Mouse (Mus musculus): ENCODE data around the gene Ybx3.
A peak's percentile ranks its signal among the peaks of the same experiment; 100 is the strongest.

Gene Ybx3

GRCm38 (mm10) chr6:131388040-131389021 is at the start of gene Ybx3:
TSS of gene Ybx3 (minus strand) at chr6:131388476.
- peak; percentile 38 for DNase-seq (ENCODE audit: low spot score)

DNA sequence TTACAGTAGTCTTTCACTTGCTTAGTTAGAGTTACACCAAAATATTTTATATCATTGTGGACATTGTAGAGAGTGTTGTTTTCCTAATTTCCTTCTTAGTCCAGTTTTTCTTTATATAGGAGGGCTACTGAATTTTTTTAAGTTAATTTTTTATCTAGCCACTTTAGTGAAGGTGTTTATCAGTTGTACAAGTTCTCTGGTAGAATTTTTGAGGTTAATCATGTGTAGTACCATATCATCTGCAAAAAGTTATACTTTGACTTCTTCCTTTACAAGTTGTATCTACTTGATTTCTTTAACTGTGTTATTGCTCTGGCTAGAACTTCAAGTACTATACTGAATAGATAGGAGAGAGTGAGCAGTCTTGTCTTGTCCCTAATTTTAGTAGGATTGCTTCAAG is 48.4 kb upstream of the Ybx3 start:
- no peak for DNase-seq (ENCODE audit: low spot score)

GRCm38 (mm10) chr6:131434088-131434487 is 45.8 kb upstream of the Ybx3 start:
- DNase-seq (ENCODE audit: low spot score), result no peak

DNA sequence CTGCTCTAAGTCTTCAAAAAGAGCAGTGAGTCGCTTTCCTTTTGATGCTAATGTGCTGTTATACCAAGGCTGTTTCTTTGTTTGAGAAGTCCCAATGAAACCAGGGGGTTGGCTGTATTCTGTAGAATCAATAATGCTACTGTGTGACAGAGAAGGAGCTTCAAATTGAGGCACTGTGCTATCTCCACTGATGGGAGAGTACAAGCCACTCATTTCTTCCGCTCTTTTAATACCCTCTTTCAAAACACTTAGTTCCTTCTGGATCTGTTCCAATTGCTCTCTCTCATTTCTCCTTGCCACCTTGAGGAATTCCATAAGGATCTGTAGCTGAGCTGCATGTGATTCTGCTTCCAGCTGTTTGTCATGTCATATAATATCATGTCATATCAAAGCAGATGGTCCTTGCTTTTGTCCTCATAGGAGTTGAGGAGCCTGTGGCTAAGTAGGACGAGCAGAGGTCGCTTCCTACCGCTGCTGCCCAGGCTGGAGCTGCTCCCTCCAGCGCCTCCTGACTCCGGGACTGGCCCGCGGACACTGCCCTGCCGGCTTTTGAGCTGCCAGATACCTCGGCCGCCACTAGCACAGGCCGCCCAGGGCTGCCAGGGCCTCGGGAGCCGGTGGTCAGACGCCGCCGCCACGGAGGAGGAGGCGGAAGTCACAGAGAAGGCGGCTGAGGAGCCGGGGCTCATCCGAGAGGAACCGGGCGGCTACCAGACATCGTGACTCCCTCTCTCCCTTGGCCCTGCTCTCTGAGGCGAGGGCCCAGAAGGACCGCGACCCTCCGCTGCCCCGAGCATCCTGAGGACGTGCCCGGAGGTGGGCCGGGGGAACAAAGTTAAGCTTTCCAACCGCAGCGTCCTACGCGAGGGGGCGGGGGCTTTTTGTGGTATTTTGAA is 45.1 kb upstream of the Ybx3 start:
- DNase-seq (ENCODE audit: low spot score), result no peak

DNA sequence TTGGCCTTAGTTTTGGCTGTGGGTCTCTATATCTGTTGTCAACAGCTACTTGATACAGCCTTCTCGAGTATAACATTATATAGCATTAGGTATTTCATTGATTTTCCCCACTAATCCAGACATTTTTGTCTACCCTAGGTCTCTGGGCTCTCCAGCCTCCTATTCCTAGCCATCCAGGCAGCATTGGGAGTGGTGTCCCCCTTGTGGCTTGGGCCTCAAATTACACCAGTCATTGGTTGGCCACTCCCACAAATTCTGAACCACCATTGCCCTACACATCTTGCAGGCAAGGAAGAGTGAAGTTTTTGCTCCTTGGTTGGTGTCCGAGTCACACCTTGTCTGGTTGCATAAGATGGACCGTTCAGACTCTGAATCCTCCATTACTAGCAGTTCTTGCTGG is 33.3 kb upstream of the Ybx3 start:
- no peak for DNase-seq (ENCODE audit: low spot score)

- DNase-seq (ENCODE audit: low spot score), result no peak
These were observed 31.3 kb upstream of the Ybx3 start for GRCm38 (mm10) chr6:131419614-131420013.

GRCm38 (mm10) chr6:131418770-131419169 is 30.5 kb upstream of the Ybx3 start:
- DNase-seq (ENCODE audit: low spot score), result no peak

DNA sequence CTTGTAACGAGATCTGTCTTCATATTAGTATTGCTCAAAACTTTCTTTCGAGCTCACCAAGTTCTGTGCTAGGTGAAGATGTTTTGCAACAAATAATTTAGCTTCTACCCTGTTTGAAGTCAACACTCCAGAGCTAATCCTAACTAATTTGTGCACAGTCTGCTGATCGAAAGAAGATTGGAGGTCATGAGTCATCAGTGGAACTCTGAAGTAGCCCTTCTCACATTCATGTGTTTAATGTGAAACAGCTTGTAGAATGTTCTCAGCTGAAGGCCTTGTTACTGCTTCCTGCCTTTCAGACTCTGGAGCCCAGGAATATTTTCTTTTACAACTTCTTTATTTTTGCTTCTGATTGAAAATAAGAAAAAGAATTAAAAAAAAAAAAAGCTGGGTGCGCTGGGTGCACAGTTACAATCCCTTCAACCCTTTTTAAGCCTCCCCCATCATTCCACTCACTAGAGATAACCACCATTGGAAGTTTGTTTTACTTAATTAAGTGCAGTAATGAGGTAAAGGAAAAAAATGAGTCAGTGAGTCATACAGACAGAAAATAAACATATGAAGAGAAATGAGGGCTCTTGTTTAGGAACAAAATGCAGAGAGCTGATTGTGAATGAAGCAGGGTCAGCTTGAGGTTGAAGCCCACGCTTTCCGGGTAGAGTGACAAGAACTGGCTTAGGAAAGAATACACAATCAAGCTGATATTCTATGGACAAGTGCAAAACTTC is 23.0 kb upstream of the Ybx3 start:
- no peak for DNase-seq (ENCODE audit: low spot score)

DNA sequence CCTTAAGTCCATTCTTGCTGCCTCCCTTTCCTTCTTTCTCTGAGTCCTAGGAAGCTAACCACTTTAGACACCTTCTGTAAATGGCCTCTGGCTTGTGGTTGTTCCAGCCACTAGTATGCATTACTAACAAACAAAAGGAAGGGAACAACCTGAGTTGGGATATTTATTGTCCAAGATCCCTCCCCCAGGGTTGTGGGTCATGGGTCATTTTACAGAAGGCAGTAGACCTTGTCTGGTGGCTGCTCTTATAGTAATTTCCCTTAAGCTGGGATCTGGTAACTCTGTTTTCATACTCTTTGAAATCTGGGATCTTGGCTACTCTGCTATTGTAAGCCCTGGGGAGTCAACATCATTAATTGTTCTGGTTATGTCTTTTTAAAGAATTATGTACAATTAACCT is 18.7 kb upstream of the Ybx3 start:
- no peak for DNase-seq (ENCODE audit: low spot score)

GRCm38 (mm10) chr6:131405896-131406295 is 17.6 kb upstream of the Ybx3 start:
- DNase-seq (ENCODE audit: low spot score), result no peak

GRCm38 (mm10) chr6:131405174-131405573 is 16.9 kb upstream of the Ybx3 start:
- DNase-seq (ENCODE audit: low spot score), result no peak

DNA sequence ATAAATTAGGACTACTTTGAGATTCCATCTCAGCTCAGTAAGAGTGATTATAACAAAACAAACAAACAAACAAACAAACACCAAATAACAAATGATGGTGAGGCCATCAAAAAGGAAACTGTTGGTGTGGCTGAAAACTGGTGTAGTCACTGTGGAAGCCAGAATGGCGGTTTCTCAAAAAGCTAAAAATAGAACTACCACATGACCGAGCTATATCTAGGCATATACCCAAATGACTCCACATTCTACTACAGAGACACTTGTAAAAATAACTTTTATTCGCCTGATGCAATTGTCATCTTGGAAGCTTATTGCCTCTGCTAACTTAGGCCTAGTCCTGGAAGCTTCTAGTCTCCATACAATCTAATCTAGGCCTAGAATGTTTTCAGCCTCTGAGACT is 16.0 kb upstream of the Ybx3 start:
- DNase-seq (ENCODE audit: low spot score), result no peak

DNA sequence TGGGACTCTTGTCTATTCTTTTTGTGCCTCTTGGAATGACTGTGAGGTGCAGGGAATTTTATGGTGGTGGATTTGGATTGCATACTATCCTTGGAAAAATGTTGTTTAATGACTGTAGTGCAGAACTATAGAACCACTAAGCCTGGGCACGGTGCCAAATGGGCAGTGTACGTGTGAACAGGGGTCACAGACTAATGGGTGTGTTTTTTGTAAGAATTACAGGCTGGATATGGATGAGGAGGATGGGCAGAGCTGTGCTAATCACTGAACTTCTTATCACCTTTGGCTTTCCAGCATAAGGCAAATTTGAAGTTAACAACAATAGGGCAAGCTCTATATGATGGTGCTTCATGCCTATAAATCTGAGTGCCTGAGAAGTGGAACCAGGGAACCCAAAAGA is 14.8 kb upstream of the Ybx3 start:
- no peak for DNase-seq (ENCODE audit: low spot score)

- no peak for DNase-seq (ENCODE audit: low spot score)
These were observed 14.3 kb upstream of the Ybx3 start for GRCm38 (mm10) chr6:131402606-131403005.

DNA sequence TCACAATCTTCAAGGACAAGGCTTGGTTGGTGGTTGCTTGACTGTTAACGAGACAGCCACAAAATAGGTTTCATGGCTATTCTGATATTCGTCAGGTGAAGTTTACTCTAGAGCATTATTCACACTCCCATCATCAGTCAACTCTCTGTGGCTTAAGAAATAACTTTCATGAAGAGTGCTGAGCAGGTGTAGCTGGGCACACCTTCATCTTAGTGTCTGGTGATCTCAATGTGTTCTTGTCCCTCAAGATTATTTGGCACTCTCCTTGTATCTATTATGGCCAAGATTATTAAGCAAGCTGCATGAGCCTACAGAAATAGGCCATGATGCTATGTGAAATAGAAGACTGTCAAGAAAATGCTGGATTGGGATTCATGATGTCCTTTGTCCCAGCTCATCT is 13.0 kb upstream of the Ybx3 start:
- DNase-seq (ENCODE audit: low spot score), result no peak

DNA sequence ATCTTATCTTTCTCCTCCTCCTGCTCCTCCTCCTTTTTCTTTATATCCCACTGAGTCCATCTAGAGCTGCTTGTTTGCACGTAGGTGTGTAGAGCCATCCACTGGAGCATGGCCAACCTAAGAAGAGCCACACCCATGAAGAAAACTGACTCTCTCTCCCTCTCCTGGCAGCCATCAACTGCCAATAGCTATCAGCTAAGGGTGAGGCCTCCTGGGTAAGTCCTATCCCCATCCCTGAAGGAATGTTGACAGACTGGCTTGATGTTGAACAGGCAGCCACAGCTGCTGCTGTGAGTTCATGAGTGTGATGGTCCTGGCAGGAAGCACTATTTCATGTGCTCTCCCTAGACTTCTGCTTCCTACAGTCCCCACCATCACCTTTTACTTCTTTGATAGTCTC is 8.4 kb upstream of the Ybx3 start:
- no peak for DNase-seq (ENCODE audit: low spot score)

DNA sequence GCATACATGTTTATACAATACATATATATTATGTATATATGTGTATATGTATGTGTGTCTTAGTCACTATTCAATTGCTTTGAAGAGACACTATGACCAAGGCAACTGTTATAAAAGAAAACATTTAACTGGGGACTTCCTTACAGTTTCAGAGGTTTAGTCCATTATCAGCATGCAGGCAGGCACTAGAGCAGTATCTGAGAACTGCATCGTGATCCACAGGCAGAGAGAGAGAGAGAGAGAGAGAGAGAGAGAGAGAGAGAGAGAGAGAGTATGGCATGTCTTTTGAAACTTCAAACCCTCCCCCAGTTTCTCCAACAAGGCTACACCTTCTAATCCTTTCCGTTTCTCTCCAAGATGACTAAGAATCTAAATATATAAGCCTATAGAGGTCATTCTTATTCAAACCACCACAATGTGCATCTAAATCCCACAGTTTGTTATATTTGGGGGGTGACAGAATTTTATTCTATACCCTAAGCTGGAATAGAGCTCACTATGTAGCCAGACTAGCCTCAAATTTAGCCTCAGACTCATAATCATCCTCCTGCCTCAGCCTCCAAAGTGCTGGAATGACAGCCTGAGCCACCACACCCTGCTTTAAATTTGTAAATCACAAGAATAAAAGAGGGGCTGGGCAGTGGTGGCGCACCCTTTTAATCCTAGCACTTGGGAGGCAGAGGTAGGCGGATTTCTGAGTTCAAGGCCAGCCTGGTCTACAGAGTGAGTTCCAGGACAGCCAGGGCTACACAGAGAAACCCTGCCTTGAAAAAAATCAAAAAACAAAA is 5.8 kb upstream of the Ybx3 start:
- DNase-seq (ENCODE audit: low spot score), result no peak

DNA sequence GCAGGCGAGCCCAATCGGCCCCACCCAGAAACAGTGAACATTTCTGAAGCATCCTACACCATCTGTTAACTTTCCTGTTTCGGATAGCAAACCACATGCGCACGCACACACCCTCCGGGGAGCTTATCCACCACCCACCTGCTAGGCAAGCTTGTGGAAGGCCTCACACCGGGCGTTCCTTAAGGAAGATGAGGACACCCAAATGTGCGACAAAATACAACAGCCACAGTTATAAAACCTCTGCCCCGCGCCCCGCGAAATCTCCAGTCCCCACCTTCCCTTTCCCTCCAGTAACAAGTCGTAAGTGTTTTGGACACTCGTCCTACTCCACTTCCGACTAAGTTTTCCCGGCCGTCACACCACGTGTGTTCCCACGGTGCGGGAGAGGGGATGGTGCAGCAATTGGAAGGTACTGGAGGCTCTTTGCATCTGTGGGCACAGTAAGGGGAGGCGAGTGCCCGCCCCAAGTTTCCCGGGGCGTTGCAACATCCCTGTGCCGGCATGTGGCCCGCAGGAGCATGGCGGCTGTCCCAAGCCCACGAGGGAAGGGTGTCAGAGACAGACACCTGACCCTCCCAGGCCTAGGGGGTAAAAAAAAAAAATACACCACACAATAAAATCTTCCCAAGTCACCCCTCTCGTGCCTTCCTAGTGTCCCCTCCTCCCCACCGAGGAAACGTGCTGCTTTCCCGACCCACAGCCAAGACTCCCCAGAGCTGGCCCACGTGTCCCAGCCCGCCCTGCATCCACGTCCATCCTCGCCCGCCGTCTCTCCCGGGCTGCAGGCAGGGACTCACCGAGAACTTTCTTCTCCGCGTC is 846 bp downstream of the Ybx3 start:
- no peak for DNase-seq (ENCODE audit: low spot score)

DNA sequence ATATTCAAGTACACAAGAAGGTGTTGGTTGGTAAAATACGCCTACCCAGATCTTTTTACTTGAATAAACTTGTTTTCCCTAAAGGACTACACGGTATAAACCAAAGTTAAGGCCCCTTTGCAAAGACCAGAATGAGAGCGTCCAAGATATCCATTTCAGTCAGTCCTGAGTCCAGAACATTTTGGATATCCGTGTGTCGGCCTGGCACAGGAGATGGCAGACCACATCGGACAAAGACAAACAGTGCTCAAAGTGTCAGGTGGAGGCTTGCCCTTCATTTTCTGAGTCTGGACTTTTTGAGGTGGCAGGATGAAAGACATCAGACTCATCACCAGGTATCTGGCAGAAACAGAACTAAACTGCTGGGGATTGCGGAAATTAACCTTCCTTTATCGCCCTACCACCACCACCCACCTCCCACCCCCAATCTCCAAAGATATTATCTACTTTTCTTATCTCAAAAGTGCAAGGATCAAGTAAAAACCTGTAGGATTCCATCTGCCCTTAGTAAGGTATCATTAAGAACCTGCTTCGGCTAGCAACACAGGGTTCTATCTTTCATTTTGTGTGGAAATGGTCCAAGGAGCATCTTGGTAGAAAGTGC is 1.8 kb downstream of the Ybx3 start:
- DNase-seq (ENCODE audit: low spot score), result no peak

- no peak for DNase-seq (ENCODE audit: low spot score)
These were observed 2.8 kb downstream of the Ybx3 start for GRCm38 (mm10) chr6:131385469-131385868.

All from urinary bladder, postnatal 10 days (tissue).